Mouse (Mus musculus) forebrain, embryonic 11.5 days (tissue): ENCODE measurements around the gene Rab27a. TPM values are rescaled to one million over a fixed set of nuclear protein-coding genes. Genes with fewer than 3 reads are reported as not detected.

Source experiments
- ATAC-seq: fragments of 200-750 bp; cut with Nextera tagmentation; replicated peaks from 2 replicates; pipeline ENCODE4 v1.8.0; 2017; ENCODE audit warnings: moderate TSS enrichment; ENCODE audit not compliant: low FRiP score
- DNase-seq: peaks from one replicate; pipeline ENCODE4 v3.0.0-alpha.2; 2017; ENCODE audit warnings: low spot score
- H3K27ac ChIP-seq: fragments of 300-500 bp; sonication (generic); 2 replicates; pipeline ENCODE4 v1.5.1; 2014; ENCODE audit warnings: low read depth, low read length
- H3K27me3 ChIP-seq: fragments of 300-500 bp; sonication (generic); 2 replicates; pipeline ENCODE4 v1.6.1; 2014; ENCODE audit warnings: mild to moderate bottlenecking, low read length, mixed read lengths; ENCODE audit not compliant: control insufficient read depth, insufficient read depth
- H3K36me3 ChIP-seq: fragments of 300-500 bp; sonication (generic); 2 replicates; pipeline ENCODE4 v1.6.1; 2014; ENCODE audit warnings: mild to moderate bottlenecking, low read length, moderate library complexity, mixed read lengths; ENCODE audit not compliant: control insufficient read depth, insufficient read depth
- H3K4me1 ChIP-seq: fragments of 300-500 bp; sonication (generic); replicated peaks from 2 replicates; pipeline ENCODE4 v1.6.1; 2014; ENCODE audit warnings: low read length, mixed read lengths; ENCODE audit not compliant: control insufficient read depth, insufficient read depth
- H3K4me2 ChIP-seq: fragments of 300-500 bp; sonication (generic); 2 replicates; pipeline ENCODE4 v1.6.1; 2014; ENCODE audit warnings: low read depth, mild to moderate bottlenecking, low read length, moderate library complexity, mixed read lengths; ENCODE audit not compliant: severe bottlenecking
- H3K4me3 ChIP-seq: fragments of 300-500 bp; sonication (generic); 2 replicates; pipeline ENCODE4 v1.5.1; 2014; ENCODE audit warnings: low read depth, low read length
- H3K9ac ChIP-seq: fragments of 300-500 bp; sonication (generic); 2 replicates; pipeline ENCODE4 v1.6.1; 2014; ENCODE audit warnings: low read length
- H3K9me3 ChIP-seq: fragments of 300-500 bp; sonication (generic); 2 replicates; pipeline ENCODE4 v1.6.1; 2016; ENCODE audit warnings: low read length, mixed read lengths; ENCODE audit not compliant: control insufficient read depth
- WGBS: fragments of 180-500 bp; shearing (Covaris S2); extraction: QIAGEN DNeasy Blood & Tissue Kit; methylation state at CpG from one replicate; pipeline ENCODE4 v1.1.7; 2014; 5-methylcytosine and 5-hydroxymethylcytosine counted together
- polyA plus RNA-seq: library from polyadenylated mRNA; unstranded; fragments of >200 nt; fragmentation: Nextera tagmentation; extraction: Ambion mirVana; gene quantifications from 2 replicates; pipeline ENCODE4 v1.2.1, GENCODE M21; 2014

The Rab27a gene
- polyA plus RNA-seq, 1 experiment from 2014 or later: 0.79 TPM

DNA sequence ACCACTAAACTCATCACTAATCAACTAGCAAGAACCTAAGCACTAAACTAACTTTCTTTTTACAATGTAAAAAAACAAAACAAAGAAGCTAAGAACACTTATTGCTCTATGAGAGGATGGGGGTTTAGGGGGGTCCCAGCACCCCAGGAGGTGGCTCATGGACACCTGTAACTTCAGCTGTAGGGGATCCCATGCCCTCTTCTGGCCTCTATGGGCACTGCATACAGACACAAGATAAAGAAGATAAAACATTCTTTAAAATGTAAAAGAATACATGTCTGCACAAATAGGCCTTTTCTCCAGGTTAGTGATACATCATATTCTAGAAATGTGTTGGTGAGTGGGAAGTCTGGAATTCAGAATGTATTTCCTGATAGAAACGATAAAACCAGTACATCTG lies 11.2 kb upstream of the Rab27a start:
- Histone ChIP-seq H3K4me3 (no peak overlapping the region), H3K27me3 (no peaks in the 10 kb centered on the region), H3K36me3 (no peaks in the 10 kb centered on the region; the same call in 1 of the 2 replicates), H3K4me2 (no peak overlapping the region), H3K9ac (no peak overlapping the region), H3K4me1 (no peaks in the 10 kb centered on the region), H3K27ac (no peak overlapping the region), H3K9me3 (no peaks in the 10 kb centered on the region)
- DNase-seq (no peak), ATAC-seq (no peak)
- 100% methylated on average over 1 of the region's 1 CpGs for WGBS

- peak overlapping the region; percentile 62 for H3K27ac ChIP-seq
- no peaks in the 10 kb centered on the region for H3K27me3 ChIP-seq
- H3K9me3 ChIP-seq: no peaks in the 10 kb centered on the region
- WGBS: under 1% methylated on average over 49 of the region's 49 CpGs
- DNase-seq (peak; percentile 95), ATAC-seq (peak; percentile 86)
- H3K36me3 ChIP-seq: no peaks in the 10 kb centered on the region
- H3K9ac ChIP-seq: peak overlapping the region; percentile 84
- H3K4me3 ChIP-seq: peak overlapping the region; percentile 81
- peaks cover 9% of the 10 kb centered on the region; the same call in 1 of the 2 replicates for H3K4me1 ChIP-seq
- H3K4me2 ChIP-seq: peak overlapping the region; percentile 67
Observed at GRCm38 (mm10) chr9:73039222-73039945, 5.3 kb upstream of the Rab27a start.

- H3K9me3 ChIP-seq: no peaks in the 10 kb centered on the region
- peak within 1 kb of the TSS; percentile 81 for H3K4me3 ChIP-seq
- peak within 1 kb of the TSS; percentile 62 for H3K27ac ChIP-seq
- WGBS: 31% methylated on average over 6 of the region's 6 CpGs
- no peaks in the 10 kb centered on the region for H3K36me3 ChIP-seq
- ATAC-seq (peak; percentile 1; the same call in 1 of the 2 replicates), DNase-seq (no peak)
- H3K9ac ChIP-seq: peak within 1 kb of the TSS; percentile 84
- H3K27me3 ChIP-seq: no peaks in the 10 kb centered on the region
- peaks cover 12% of the 10 kb centered on the region; the same call in 1 of the 2 replicates for H3K4me1 ChIP-seq
- peak within 1 kb of the TSS; percentile 67 for H3K4me2 ChIP-seq
Observed at GRCm38 (mm10) chr9:73040080-73040479, 4.6 kb upstream of the Rab27a start, which contains the start of gene Pigb. Pigb (minus strand) TSS chr9:73040378.

DNA sequence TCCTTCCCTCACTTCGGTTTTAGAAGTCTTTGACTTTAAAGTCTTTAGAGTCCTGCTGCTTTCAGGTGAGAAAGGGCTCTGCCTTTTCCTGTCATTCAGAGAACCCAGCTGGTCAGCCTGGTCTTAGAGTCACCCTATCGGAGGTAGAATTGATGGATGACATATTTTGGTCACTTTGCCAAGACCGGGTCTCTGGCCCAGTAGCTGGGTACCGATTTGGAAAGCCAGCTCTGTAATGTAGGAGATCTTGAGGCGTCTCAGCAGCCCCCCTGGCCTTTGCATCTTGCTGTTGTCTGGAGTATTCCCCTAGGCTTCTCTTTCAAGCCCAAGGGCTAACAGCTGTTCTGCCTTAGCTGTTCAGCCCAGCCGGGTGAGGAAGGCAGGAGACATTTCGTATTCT lies 550 bp downstream of the Rab27a start:
- Histone ChIP-seq H3K27me3 (no peaks in the 10 kb centered on the region; the same call in 1 of the 2 replicates), H3K9me3 (no peaks in the 10 kb centered on the region), H3K4me1 (peaks cover 8% of the 10 kb centered on the region; the same call in 1 of the 2 replicates), H3K27ac (no peak overlapping the region), H3K36me3 (no peaks in the 10 kb centered on the region), H3K4me3 (peak overlapping the region; percentile 38; the same call in 1 of the 2 replicates), H3K9ac (peak overlapping the region; percentile 60; the same call in 1 of the 2 replicates), H3K4me2 (peak overlapping the region; percentile 81; the same call in 1 of the 2 replicates)
- DNase-seq (no peak), ATAC-seq (no peak)
- WGBS: 14% methylated on average over 7 of the region's 7 CpGs

- H3K27ac ChIP-seq: no peak overlapping the region
Observed at GRCm38 (mm10) chr9:73045711-73046110, 1.1 kb downstream of the Rab27a start.

GRCm38 (mm10) chr9:73047906-73048305 lies 3.3 kb downstream of the Rab27a start:
- Histone ChIP-seq H3K9ac (no peak overlapping the region), H3K27ac (no peak overlapping the region), H3K4me2 (no peak overlapping the region), H3K4me1 (0 out of 2 replicates have a peak, but pooled peaks cover 5% of the 10 kb centered on the region), H3K9me3 (no peaks in the 10 kb centered on the region), H3K4me3 (no peak overlapping the region), H3K27me3 (no peaks in the 10 kb centered on the region; the same call in 1 of the 2 replicates), H3K36me3 (no peaks in the 10 kb centered on the region)
- DNase-seq: no peak
- no peak for ATAC-seq
- 88% methylated on average over 2 of the region's 2 CpGs for WGBS

More at GRCm38 (mm10) chr9:73045711-73046110, 1.1 kb downstream of the Rab27a start:
- Histone ChIP-seq H3K4me1 (0 out of 2 replicates have a peak, but pooled peaks cover 5% of the 10 kb centered on the region), H3K27me3 (no peaks in the 10 kb centered on the region; the same call in 1 of the 2 replicates), H3K9ac (no peak overlapping the region), H3K4me3 (no peak overlapping the region), H3K36me3 (no peaks in the 10 kb centered on the region), H3K9me3 (no peaks in the 10 kb centered on the region), H3K4me2 (no peak overlapping the region)
- DNase-seq: no peak
- no peak for ATAC-seq
- WGBS: 81% methylated on average over 10 of the region's 10 CpGs

DNA sequence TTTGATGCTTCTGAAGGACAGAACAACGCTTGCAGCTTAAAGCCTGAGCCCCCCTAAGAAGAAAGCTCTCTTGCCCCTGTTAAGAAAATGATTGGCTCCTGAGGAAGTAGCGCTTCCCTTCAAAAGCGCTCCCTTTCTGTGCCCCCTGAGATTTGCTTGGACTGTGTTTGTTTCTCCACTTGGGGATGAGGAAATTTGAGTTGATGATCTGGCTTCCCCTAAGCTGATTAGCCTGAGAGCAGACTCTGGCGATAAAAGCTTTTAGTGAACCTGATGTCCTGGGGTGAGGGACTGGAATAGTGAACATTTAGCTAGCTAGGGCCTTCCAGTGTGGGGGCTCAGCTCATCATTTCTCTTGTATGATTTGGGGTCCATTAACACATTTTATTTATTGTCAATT lies 4.3 kb downstream of the Rab27a start:
- Histone ChIP-seq H3K27me3 (no peaks in the 10 kb centered on the region; the same call in 1 of the 2 replicates), H3K9ac (no peak overlapping the region), H3K4me2 (no peak overlapping the region), H3K4me1 (0 out of 2 replicates have a peak, but pooled peaks cover 5% of the 10 kb centered on the region), H3K36me3 (no peaks in the 10 kb centered on the region), H3K9me3 (no peaks in the 10 kb centered on the region), H3K27ac (no peak overlapping the region), H3K4me3 (no peak overlapping the region)
- no peak for ATAC-seq
- WGBS: 2% methylated on average over 4 of the region's 4 CpGs
- no peak for DNase-seq

- Histone ChIP-seq H3K27me3 (no peaks in the 10 kb centered on the region; the same call in 1 of the 2 replicates), H3K27ac (no peak overlapping the region), H3K9ac (no peak overlapping the region), H3K4me2 (no peak overlapping the region), H3K36me3 (no peaks in the 10 kb centered on the region), H3K9me3 (no peaks in the 10 kb centered on the region), H3K4me3 (no peak overlapping the region), H3K4me1 (no peaks in the 10 kb centered on the region)
- DNase-seq (no peak), ATAC-seq (no peak)
- 74% methylated on average over 5 of the region's 5 CpGs for WGBS
Observed at GRCm38 (mm10) chr9:73049833-73050232, 5.2 kb downstream of the Rab27a start.
